Mouse (Mus musculus) WW6 (cell line): ENCODE results near the gene Ankub1.
A peak's percentile ranks its signal among the peaks of the same experiment; 100 is the strongest.

Experiments used
- DNase-seq: peaks from one replicate; pipeline ENCODE4 v3.0.0-alpha.2; 2013; ENCODE audit warnings: low read depth, low spot score

Gene Ankub1

GRCm38 (mm10) chr3:57692719-57693118 lies at the start of gene Ankub1:
Ankub1 (minus strand) TSS chr3:57692799.
- no peak for DNase-seq

DNA sequence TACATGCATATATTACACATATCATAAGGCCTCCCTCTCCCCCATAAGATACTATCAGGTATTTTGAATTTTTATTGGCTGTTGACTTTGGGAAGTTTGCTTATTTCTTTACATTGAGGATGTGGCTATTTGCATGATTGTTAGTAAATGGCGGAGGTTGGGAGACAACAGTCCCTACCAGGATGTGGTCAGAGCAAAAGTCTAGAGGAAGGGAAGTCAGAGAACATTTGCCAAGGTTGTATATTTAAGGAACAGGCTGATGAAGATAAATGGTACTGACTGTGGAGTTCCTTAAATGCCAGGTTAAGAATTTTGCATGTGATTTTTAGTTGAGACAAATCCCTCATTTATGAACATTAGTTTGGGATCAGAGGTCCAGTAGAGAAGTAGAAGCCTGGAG lies 47.2 kb upstream of the Ankub1 start:
- no peak for DNase-seq

DNA sequence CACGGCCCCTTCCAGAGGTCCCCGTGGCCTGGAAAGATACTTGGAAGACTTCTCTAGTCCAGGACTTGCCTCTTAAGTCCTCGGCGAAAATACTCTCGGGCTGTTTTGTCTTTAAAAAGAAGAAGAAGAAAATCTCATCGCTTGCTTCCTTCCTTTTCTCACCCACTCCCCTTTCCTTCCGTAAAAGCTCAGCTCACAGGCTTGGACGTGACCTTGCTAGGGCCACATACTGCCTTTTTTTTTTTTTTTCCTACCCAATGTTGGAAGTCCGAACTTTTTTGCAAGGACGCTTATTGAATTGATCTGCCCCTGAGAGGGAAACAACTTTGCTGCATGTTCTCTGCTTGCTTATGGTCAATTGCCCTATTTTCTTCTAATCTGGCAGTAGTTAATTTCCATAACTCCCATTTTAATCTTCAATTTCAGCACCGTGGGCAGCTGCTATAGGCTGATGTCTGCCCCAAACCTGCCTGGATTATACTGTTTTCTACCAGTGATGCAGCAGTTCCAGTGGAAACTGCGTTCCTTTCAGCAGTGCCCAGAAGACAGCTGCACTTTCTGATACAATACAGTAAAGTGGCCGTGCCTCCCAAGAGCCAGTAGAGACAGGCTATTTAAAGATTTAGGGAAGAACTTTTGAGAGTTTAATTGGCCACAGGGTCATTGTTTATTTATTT lies 44.0 kb upstream of the Ankub1 start:
- no peak for DNase-seq

DNA sequence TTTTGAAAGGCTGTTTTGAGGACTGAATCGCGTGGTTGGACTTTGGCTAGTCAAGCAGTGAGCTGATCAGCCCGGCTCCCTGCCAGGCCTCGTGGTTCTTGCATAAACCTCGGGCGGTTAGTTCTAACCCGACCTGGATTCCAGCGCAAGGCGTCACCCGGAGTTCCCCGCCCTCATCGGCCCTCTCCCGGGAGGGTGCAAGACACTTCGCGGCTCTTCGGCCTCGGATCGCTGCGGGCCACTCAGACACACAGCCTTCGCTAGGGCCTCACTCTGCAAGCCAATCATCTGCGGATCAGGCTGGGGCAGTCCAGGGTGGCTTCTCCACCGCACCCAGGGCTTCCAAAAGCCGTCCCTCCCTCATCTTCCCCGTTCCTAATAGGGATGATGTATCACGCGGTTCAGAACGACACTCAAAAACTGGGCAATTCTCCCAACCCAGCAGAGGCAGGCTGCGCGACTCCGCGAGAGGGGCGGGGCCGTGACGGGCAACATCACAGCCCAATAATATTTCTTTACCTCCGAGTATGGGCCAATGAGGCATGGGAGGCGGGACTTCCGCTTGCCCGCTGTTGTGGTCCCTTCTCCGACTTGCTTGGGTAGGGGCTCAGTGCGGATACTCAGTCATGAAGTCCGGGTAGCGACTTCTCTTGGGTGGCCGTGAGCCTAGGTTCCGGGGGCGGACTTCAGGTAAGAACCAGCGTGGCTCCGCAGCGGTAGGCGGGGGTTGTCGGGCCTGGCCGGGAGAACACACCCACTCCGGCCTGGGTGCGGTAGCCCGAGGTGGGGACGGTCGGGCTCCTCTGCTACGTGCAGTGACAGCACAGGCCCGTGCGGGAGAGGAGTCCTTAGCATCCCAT lies 43.1 kb upstream of the Ankub1 start, which contains the start of gene Rnf13:
TSS of gene Rnf13 (plus strand) at position 552 of the 860 bp plus-strand sequence.
- DNase-seq: peak; percentile 90

- DNase-seq: no peak
These were observed 39.8 kb upstream of the Ankub1 start for GRCm38 (mm10) chr3:57732206-57732915.

DNA sequence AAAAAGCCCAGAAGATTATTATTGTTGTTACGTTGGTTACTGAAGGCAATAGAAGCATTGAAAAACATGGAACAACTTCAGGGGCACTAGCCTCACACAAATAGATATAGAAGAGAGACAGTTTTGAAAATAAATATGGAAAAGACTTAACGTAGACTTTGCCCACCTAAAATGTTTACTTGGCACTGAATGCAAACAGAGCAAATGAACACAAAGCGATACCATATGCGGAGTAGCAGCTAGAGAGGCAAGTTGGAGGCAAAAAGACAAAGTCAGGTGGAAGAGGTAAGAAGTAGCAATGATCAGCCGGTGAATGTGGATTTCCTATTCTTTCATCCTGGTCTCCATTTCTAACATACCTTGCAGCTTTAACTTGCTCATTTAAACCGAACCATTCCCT lies 21.6 kb upstream of the Ankub1 start:
- no peak for DNase-seq

- no peak for DNase-seq
These were observed 4.2 kb upstream of the Ankub1 start for GRCm38 (mm10) chr3:57696779-57697178.

DNA sequence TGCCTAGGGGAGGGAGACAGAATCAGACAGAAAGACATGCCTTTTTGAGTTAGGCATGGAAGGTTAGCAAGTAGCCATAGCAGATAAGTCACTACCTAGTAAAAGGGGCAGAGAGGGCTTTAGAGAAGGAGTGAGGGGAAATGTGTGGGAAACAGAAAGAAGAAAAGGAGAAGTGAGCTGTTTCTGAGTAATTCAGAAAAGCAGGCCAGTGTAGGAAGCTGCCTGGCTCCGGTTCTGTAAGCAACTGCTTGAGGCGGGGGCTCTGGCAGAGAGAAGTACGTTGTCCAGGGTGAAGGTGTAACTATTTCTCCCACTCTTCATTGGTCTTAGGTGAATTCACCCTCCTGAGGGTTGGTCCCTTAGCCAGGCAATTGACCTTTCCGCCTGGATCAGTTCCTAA lies 3.6 kb upstream of the Ankub1 start:
- no peak for DNase-seq

GRCm38 (mm10) chr3:57691772-57692171 lies 827 bp downstream of the Ankub1 start:
- no peak for DNase-seq

GRCm38 (mm10) chr3:57677786-57678185 lies 14.8 kb downstream of the Ankub1 start:
- no peak for DNase-seq

GRCm38 (mm10) chr3:57674075-57674474 lies 18.5 kb downstream of the Ankub1 start:
- no peak for DNase-seq

- no peak for DNase-seq
These were observed 19.0 kb downstream of the Ankub1 start for GRCm38 (mm10) chr3:57673586-57673985.

GRCm38 (mm10) chr3:57667054-57667723 lies 25.4 kb downstream of the Ankub1 start:
- DNase-seq: peak; percentile 60

DNA sequence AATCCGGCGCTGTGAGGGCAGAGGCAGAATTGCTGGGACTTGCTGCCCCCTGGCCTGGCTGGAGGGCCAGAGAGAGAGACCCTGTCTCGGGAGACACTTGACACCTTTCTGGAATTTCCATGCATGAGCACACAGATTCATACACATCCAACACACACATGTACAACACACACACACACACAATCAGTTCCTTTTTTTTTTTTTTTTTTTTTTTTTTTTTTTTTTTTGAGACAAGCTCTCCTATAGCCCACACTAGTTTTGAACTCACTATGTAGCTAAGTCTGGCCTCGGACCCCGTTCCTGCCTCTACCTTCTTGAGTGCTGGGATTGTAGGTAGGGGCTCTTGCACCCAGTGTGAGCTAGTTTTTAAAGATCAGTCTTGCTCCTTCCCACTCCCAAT lies 26.7 kb downstream of the Ankub1 start:
- no peak for DNase-seq

GRCm38 (mm10) chr3:57664682-57665081 lies 27.9 kb downstream of the Ankub1 start:
- DNase-seq: no peak

DNA sequence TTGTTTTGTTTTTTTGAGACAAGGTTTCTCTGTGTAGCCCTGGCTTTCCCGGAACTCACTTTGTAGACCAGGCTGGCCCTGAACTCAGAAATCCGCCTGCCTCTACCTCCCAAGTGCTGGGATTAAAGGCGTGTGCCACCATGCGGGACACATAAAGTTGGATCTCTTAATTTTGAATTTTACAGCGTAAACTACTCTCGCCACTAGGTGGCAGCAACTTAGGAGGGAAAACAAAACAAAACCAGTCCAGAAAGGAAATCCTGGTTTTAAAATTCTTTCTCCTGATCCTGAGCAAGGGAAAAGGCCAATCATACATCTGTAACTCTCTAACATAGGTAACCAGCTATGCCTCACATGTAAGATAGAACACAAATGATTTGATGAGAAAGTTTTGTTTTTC lies 28.9 kb downstream of the Ankub1 start:
- peak; percentile 34 for DNase-seq

- DNase-seq: no peak
These were observed 34.0 kb downstream of the Ankub1 start for GRCm38 (mm10) chr3:57658608-57659007.

GRCm38 (mm10) chr3:57653646-57654045 lies 39.0 kb downstream of the Ankub1 start:
- DNase-seq: no peak

GRCm38 (mm10) chr3:57652485-57652884 lies 40.1 kb downstream of the Ankub1 start:
- no peak for DNase-seq

DNA sequence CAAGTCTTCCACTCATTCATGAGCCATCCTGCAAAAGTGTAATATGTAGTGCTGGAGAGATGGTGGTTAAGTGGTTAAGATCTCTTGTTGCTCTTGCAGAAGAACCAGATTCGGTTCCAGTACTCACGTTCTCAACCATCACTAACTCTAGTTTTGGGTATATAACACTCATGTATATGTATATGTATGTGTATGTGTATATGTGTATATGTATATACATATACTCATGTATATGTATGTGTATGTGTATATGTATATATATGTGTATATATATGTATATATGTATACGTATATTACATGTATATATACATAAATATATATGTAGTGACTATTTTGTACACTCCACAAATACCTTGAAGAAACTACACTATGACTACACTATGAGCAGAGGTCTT lies 40.7 kb downstream of the Ankub1 start:
- DNase-seq: no peak

- peak; percentile 67 for DNase-seq
These were observed 41.3 kb downstream of the Ankub1 start, which contains the start of gene Commd2 for GRCm38 (mm10) chr3:57651231-57651864. Commd2 (minus strand) TSS chr3:57651715.
